ENCODE assay signal across 15 mouse cellular contexts in the genomic region with DNA sequence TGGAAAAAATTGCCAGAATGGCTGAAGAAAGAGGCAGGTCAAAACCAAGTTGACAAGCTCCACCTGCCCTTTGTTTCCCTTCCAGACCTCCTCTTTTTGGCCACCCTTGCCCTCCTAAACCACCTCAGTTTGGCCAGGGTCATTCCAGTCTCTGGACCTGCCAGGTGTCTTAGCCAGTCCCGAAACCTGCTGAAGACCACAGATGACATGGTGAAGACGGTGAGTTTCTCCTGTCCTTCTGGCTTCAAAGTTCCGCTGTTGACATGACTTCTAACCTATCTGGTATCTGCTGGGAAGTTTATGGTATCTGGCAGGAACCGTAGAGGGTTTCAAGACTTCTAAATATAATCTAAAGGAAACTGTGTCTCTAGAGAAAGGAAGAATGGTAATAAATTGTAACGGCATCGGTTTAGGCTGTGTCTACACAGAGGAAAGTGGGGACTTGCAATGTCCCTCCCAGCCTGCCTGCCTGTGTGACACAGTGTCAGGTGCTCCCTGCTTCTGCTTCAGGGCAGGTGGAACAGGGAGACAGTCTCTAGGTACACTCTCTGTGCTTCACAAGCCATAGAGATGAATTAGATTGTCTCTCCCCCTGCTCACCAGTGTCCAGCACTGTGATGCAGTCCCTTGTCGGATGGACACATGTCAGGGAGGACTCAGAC. TPM values are rescaled to one million over a fixed set of nuclear protein-coding genes. Genes with fewer than 3 reads are reported as not detected.
DNase-seq lines count a peak whose midpoint lies in the region; ATAC-seq and TF ChIP-seq lines count a peak whose summit lies in the region.
"Had no signal": no experiment of that assay in that cellular context is flagged by ENCODE, and none has a peak within 500 bp of the region (broad histone marks: within the 10 kb centered on the region; RNA-seq: fewer than 3 reads in every experiment).

No protein-coding gene starts in this region.

- no peaks in the 10 kb centered on the region for H3K9me3 ChIP-seq in heart, embryonic 14.5 days (ENCODE audit: control insufficient read depth, low read length)
- H3K9me3 ChIP-seq in lung, embryonic 16.5 days (ENCODE audit: control insufficient read depth, low read length), result no peaks in the 10 kb centered on the region
- H3K9me3 ChIP-seq in megakaryocyte, embryonic 14.5 days, result no peaks in the 10 kb centered on the region
- H3K9me3 ChIP-seq: embryonic facial prominence, embryonic 12.5 days; forebrain, embryonic 13.5 days; limb, embryonic 13.5 days; midbrain, embryonic 13.5 days; neural tube, embryonic 12.5 days had no signal

- peak overlapping the region; percentile 62; the same call in 1 of the 2 replicates for H3K4me2 ChIP-seq in heart, embryonic 14.5 days (ENCODE audit: low read length)
- 0 out of 2 replicates have a peak overlapping the region, but pooled peaks have one; percentile 36 for H3K4me2 ChIP-seq in lung, embryonic 16.5 days (ENCODE audit: low read depth, low read length)
- H3K4me2 ChIP-seq: embryonic facial prominence, embryonic 12.5 days; forebrain, embryonic 13.5 days; limb, embryonic 13.5 days; midbrain, embryonic 13.5 days; neural tube, embryonic 12.5 days had no signal

- no peak for TF ChIP-seq POLR2A in bone marrow, adult 2 months (IDR thresholded peaks at IDR 0.05; ENCODE audit: borderline replicate concordance, control insufficient read depth, low read depth, low read length)

- intact Hi-C loops in heart, postnatal 14 days (cut with DNase I), result no loop called here

- TF ChIP-seq CTCF in bone marrow, adult 2 months (IDR thresholded peaks at IDR 0.05; ENCODE audit: control insufficient read depth, insufficient read depth, low read length), result no peak

- ATAC-seq in heart, embryonic 14.5 days (ENCODE audit: insufficient number of reproducible peaks, insufficient read depth, low FRiP score, low read depth), result no peak
- ATAC-seq in lung, embryonic 16.5 days (ENCODE audit: low read depth), result peak; percentile 24; the same call in 1 of the 2 replicates
- no peak for ATAC-seq in erythroid progenitor cell, adult 5-6 weeks (replicated peaks; ENCODE audit: low FRiP score, poor library complexity, severe bottlenecking)
- ATAC-seq: forebrain, embryonic 13.5 days; midbrain, embryonic 13.5 days had no signal

- DNase-seq in heart, postnatal 14 days, result no peak
- DNase-seq in lung, postnatal 25 days (ENCODE audit: low spot score), result no peak
- DNase-seq: cerebellum, adult 2 months; kidney, adult 18-20 months had no signal

- WGBS in heart, embryonic 14.5 days, result 55% methylated on average over 7 of the region's 7 CpGs
- WGBS in lung, embryonic 16.5 days, result 59% methylated on average over 7 of the region's 7 CpGs
- WGBS in bone marrow, adult 2 months, result 2% methylated on average over 7 of the region's 7 CpGs

- H3K36me3 ChIP-seq in heart, embryonic 14.5 days (ENCODE audit: control insufficient read depth, insufficient read depth, low read length), result no peaks in the 10 kb centered on the region
- no peaks in the 10 kb centered on the region for H3K36me3 ChIP-seq in lung, embryonic 16.5 days (ENCODE audit: control insufficient read depth, insufficient read depth, low read length)
- H3K36me3 ChIP-seq in megakaryocyte, embryonic 14.5 days (replicated peaks; ENCODE audit: low read length), result peaks cover 37% of the 10 kb centered on the region
- H3K36me3 ChIP-seq: embryonic facial prominence, embryonic 12.5 days; limb, embryonic 13.5 days; midbrain, embryonic 13.5 days; neural tube, embryonic 12.5 days had no signal

- H3K9ac ChIP-seq in heart, embryonic 14.5 days (ENCODE audit: low read length), result no peak overlapping the region
- H3K9ac ChIP-seq in lung, embryonic 16.5 days (ENCODE audit: low read length), result no peak overlapping the region
- H3K9ac ChIP-seq: embryonic facial prominence, embryonic 12.5 days; forebrain, embryonic 13.5 days; limb, embryonic 13.5 days; midbrain, embryonic 13.5 days; neural tube, embryonic 12.5 days had no signal

- H3K27me3 ChIP-seq in heart, embryonic 14.5 days (ENCODE audit: control insufficient read depth, insufficient read depth, low read length), result no peaks in the 10 kb centered on the region; the same call in 1 of the 2 replicates
- H3K27me3 ChIP-seq in lung, embryonic 16.5 days (ENCODE audit: control insufficient read depth, insufficient read depth, low read depth, low read length), result no peaks in the 10 kb centered on the region
- no peaks in the 10 kb centered on the region for H3K27me3 ChIP-seq in megakaryocyte, embryonic 14.5 days (replicated peaks)
- H3K27me3 ChIP-seq: embryonic facial prominence, embryonic 12.5 days; forebrain, embryonic 13.5 days; limb, embryonic 13.5 days; midbrain, embryonic 13.5 days; neural tube, embryonic 12.5 days had no signal

- H3K27ac ChIP-seq in heart, embryonic 14.5 days (replicated peaks in 1 of 2; ENCODE audit: control insufficient read depth in 1 of 2, insufficient read depth in 1 of 2, low read depth in 2 of 2, low read length in 2 of 2), result no peak overlapping the region
- 0 out of 2 replicates have a peak overlapping the region, but pooled peaks have one; percentile 26 for H3K27ac ChIP-seq in lung, embryonic 16.5 days (ENCODE audit: low read length)
- peak overlapping the region; percentile 68 for H3K27ac ChIP-seq in bone marrow, adult 2 months (ENCODE audit: control insufficient read depth, insufficient read depth, low read depth, low read length, poor library complexity)
- H3K27ac ChIP-seq: embryonic facial prominence, embryonic 12.5 days; forebrain, embryonic 13.5 days; limb, embryonic 13.5 days; midbrain, embryonic 13.5 days; neural tube, embryonic 12.5 days had no signal

- peaks cover 9 to 11% of the 10 kb centered on the region in 2 experiments for H3K4me1 ChIP-seq in heart, embryonic 14.5 days (ENCODE audit: control insufficient read depth in 2 of 2, insufficient read depth in 2 of 2, low read length in 2 of 2)
- H3K4me1 ChIP-seq in lung, embryonic 16.5 days (replicated peaks; ENCODE audit: control insufficient read depth, insufficient read depth, low read length), result peaks cover 19% of the 10 kb centered on the region
- H3K4me1 ChIP-seq in bone marrow, adult 2 months (ENCODE audit: control insufficient read depth, insufficient read depth, low read length), result peaks cover 6% of the 10 kb centered on the region
- peaks cover 96% of the 10 kb centered on the region for H3K4me1 ChIP-seq in megakaryocyte, embryonic 14.5 days

- no peak overlapping the region for H3K4me3 ChIP-seq in heart, embryonic 14.5 days (ENCODE audit: control insufficient read depth in 1 of 2, insufficient read depth in 1 of 2, low read depth in 1 of 2, low read length in 2 of 2)
- H3K4me3 ChIP-seq in lung, embryonic 16.5 days (ENCODE audit: low read length), result no peak overlapping the region
- H3K4me3 ChIP-seq in bone marrow, adult 2 months (replicated peaks; ENCODE audit: control insufficient read depth, low read depth, low read length), result peak overlapping the region; percentile 73
- peak overlapping the region; percentile 94 for H3K4me3 ChIP-seq in megakaryocyte, embryonic 14.5 days (replicated peaks)
- H3K4me3 ChIP-seq: embryonic facial prominence, embryonic 12.5 days; forebrain, embryonic 13.5 days; limb, embryonic 13.5 days; midbrain, embryonic 13.5 days; neural tube, embryonic 12.5 days had no signal

RNA-seq across cellular contexts. Expression of a gene that starts 1.6 kb away (rescaled TPM):
- not detected in 2 replicates for polyA plus RNA-seq in heart, embryonic 14.5 days (2014; fragmentation: Nextera tagmentation; extraction: Ambion mirVana)
- under 1 TPM; 0.27 to 0.60 TPM for total RNA-seq in heart, postnatal 14 days (2021)
- 0.33 TPM in 2 replicates for polyA plus RNA-seq in lung, embryonic 16.5 days (2015; fragmentation: Nextera tagmentation; extraction: Ambion mirVana)
- polyA plus RNA-seq in bone marrow, adult 2 months (2011; ENCODE audit: insufficient read depth, insufficient read length, low replicate concordance, missing spikeins), result 11.9 and 14.5 TPM in 2 replicates
- 10.1 and 12.0 TPM in 2 replicates for polyA plus RNA-seq in megakaryocyte, embryonic 14.5 days (2012; ENCODE audit: insufficient read depth, low replicate concordance)
- 4.6 and 19.8 TPM in 2 replicates for total RNA-seq in erythroid progenitor cell, adult 5-6 weeks (2015; ENCODE audit: low replicate concordance)
- total RNA-seq in erythroid progenitor cell, adult 5-6 weeks (2017; ENCODE audit: low replicate concordance), result 3.1 and 10.4 TPM in 2 replicates
- polyA plus RNA-seq: midbrain, embryonic 13.5 days; stomach, embryonic 14.5 days had no signal

Comparison
In these comparisons a context has a peak if more than half of its experiments do, and no peak if none do; other contexts are left out.
1. H3K27ac ChIP-seq: peak in lung, embryonic 16.5 days (single experiment) and bone marrow, adult 2 months (single experiment); none in heart, embryonic 14.5 days (0 of 2).
2. H3K4me3 ChIP-seq: peak in bone marrow, adult 2 months (single experiment) and megakaryocyte, embryonic 14.5 days (single experiment); none in heart, embryonic 14.5 days (0 of 2) and lung, embryonic 16.5 days (single experiment).